Mouse (Mus musculus): ENCODE data around the gene Zfp772.

- TF ChIP-seq CTCF (IDR thresholded peaks at IDR 0.05; ENCODE audit: borderline replicate concordance, insufficient read depth, low read depth, low read length): no peak
- TF ChIP-seq POLR2A (IDR thresholded peaks at IDR 0.05; ENCODE audit: borderline replicate concordance, insufficient read depth, low read length): no peak
Measured at GRCm38 (mm10) chr7:7185897-7186296, 23.9 kb downstream of the Zfp772 start.

All from cerebellum, adult 2 months (tissue).